Mouse (Mus musculus): Measurements from ENCODE around the gene Def8. TPM values are rescaled to one million over a fixed set of nuclear protein-coding genes. Genes with fewer than 3 reads are reported as not detected.
A peak's percentile ranks its signal among the peaks of the same experiment; 100 is the strongest.

Gene Def8
- polyA plus RNA-seq, 1 experiment from 2014 or later: 32.2 TPM

GRCm38 (mm10) chr8:123389026-123389425 lies 34.3 kb upstream of the Def8 start:
- no peaks in the 10 kb centered on the region for H3K9me3 ChIP-seq (replicated peaks; ENCODE audit: control insufficient read depth, low read length)
- peaks cover 38% of the 10 kb centered on the region for H3K36me3 ChIP-seq (ENCODE audit: control insufficient read depth, insufficient read depth, low read length)
- H3K4me2 ChIP-seq: no peak overlapping the region
- no peaks in the 10 kb centered on the region for H3K27me3 ChIP-seq (ENCODE audit: control insufficient read depth, insufficient read depth, low read length)
- H3K4me1 ChIP-seq (ENCODE audit: control insufficient read depth, insufficient read depth, low read length): no peaks in the 10 kb centered on the region
- no peak overlapping the region for H3K27ac ChIP-seq (ENCODE audit: low read depth, low read length)
- 91% methylated on average over 7 of the region's 7 CpGs for WGBS (ENCODE audit: insufficient replicate concordance)
- no peak overlapping the region for H3K9ac ChIP-seq (ENCODE audit: low read depth, low read length)
- no peak overlapping the region for H3K4me3 ChIP-seq (ENCODE audit: low read depth, low read length)
- ATAC-seq (replicated peaks; ENCODE audit: insufficient number of reproducible peaks, low FRiP score, low TSS enrichment): no peak

GRCm38 (mm10) chr8:123398308-123398707 lies 25.0 kb upstream of the Def8 start:
- no peaks in the 10 kb centered on the region for H3K9me3 ChIP-seq (replicated peaks; ENCODE audit: control insufficient read depth, low read length)
- 90% methylated on average over 13 of the region's 13 CpGs for WGBS (ENCODE audit: insufficient replicate concordance)
- H3K4me1 ChIP-seq (ENCODE audit: control insufficient read depth, insufficient read depth, low read length): no peaks in the 10 kb centered on the region
- no peak for ATAC-seq (replicated peaks; ENCODE audit: insufficient number of reproducible peaks, low FRiP score, low TSS enrichment)
- no peak overlapping the region for H3K4me3 ChIP-seq (ENCODE audit: low read depth, low read length)
- H3K4me2 ChIP-seq: no peak overlapping the region
- no peak overlapping the region for H3K27ac ChIP-seq (ENCODE audit: low read depth, low read length)
- H3K36me3 ChIP-seq (ENCODE audit: control insufficient read depth, insufficient read depth, low read length): peaks cover 53% of the 10 kb centered on the region
- no peak overlapping the region for H3K9ac ChIP-seq (ENCODE audit: low read depth, low read length)
- no peaks in the 10 kb centered on the region for H3K27me3 ChIP-seq (ENCODE audit: control insufficient read depth, insufficient read depth, low read length)

- Histone ChIP-seq H3K9me3 (replicated peaks; ENCODE audit: control insufficient read depth, low read length) (no peaks in the 10 kb centered on the region), H3K27me3 (ENCODE audit: control insufficient read depth, insufficient read depth, low read length) (no peaks in the 10 kb centered on the region)
These were observed 21.4 kb upstream of the Def8 start for GRCm38 (mm10) chr8:123401936-123402335.

GRCm38 (mm10) chr8:123402730-123403326 lies 20.5 kb upstream of the Def8 start:
- Histone ChIP-seq H3K27me3 (ENCODE audit: control insufficient read depth, insufficient read depth, low read length) (peaks cover 5% of the 10 kb centered on the region; the same call in 1 of the 2 replicates), H3K4me2 (no peak overlapping the region), H3K27ac (ENCODE audit: low read depth, low read length) (no peak overlapping the region), H3K36me3 (ENCODE audit: control insufficient read depth, insufficient read depth, low read length) (peaks cover 30% of the 10 kb centered on the region), H3K4me1 (ENCODE audit: control insufficient read depth, insufficient read depth, low read length) (no peaks in the 10 kb centered on the region; the same call in 1 of the 2 replicates), H3K9me3 (replicated peaks; ENCODE audit: control insufficient read depth, low read length) (no peaks in the 10 kb centered on the region), H3K9ac (ENCODE audit: low read depth, low read length) (no peak overlapping the region), H3K4me3 (ENCODE audit: low read depth, low read length) (no peak overlapping the region)
- 92% methylated on average over 9 of the region's 9 CpGs for WGBS (ENCODE audit: insufficient replicate concordance)
- ATAC-seq (replicated peaks; ENCODE audit: insufficient number of reproducible peaks, low FRiP score, low TSS enrichment): no peak

More at GRCm38 (mm10) chr8:123401936-123402335, 21.4 kb upstream of the Def8 start:
- H3K4me2 ChIP-seq: no peak overlapping the region
- ATAC-seq (replicated peaks; ENCODE audit: insufficient number of reproducible peaks, low FRiP score, low TSS enrichment): no peak
- no peak overlapping the region for H3K9ac ChIP-seq (ENCODE audit: low read depth, low read length)
- no peak overlapping the region for H3K27ac ChIP-seq (ENCODE audit: low read depth, low read length)
- WGBS (ENCODE audit: insufficient replicate concordance): 90% methylated on average over 9 of the region's 9 CpGs
- no peak overlapping the region for H3K4me3 ChIP-seq (ENCODE audit: low read depth, low read length)
- peaks cover 34% of the 10 kb centered on the region for H3K36me3 ChIP-seq (ENCODE audit: control insufficient read depth, insufficient read depth, low read length)
- no peaks in the 10 kb centered on the region for H3K4me1 ChIP-seq (ENCODE audit: control insufficient read depth, insufficient read depth, low read length)

GRCm38 (mm10) chr8:123404521-123404920 lies 18.8 kb upstream of the Def8 start:
- ATAC-seq (replicated peaks; ENCODE audit: insufficient number of reproducible peaks, low FRiP score, low TSS enrichment): no peak
- peaks cover 17% of the 10 kb centered on the region; the same call in 1 of the 2 replicates for H3K36me3 ChIP-seq (ENCODE audit: control insufficient read depth, insufficient read depth, low read length)
- no peak overlapping the region for H3K27ac ChIP-seq (ENCODE audit: low read depth, low read length)
- H3K9ac ChIP-seq (ENCODE audit: low read depth, low read length): 0 out of 2 replicates have a peak overlapping the region, but pooled peaks have one; percentile 23
- H3K4me3 ChIP-seq (ENCODE audit: low read depth, low read length): no peak overlapping the region
- no peaks in the 10 kb centered on the region for H3K9me3 ChIP-seq (replicated peaks; ENCODE audit: control insufficient read depth, low read length)
- WGBS (ENCODE audit: insufficient replicate concordance): 57% methylated on average over 8 of the region's 8 CpGs
- peaks cover 11% of the 10 kb centered on the region for H3K4me1 ChIP-seq (ENCODE audit: control insufficient read depth, insufficient read depth, low read length)
- H3K4me2 ChIP-seq: no peak overlapping the region
- peaks cover 7% of the 10 kb centered on the region; the same call in 1 of the 2 replicates for H3K27me3 ChIP-seq (ENCODE audit: control insufficient read depth, insufficient read depth, low read length)

GRCm38 (mm10) chr8:123406786-123407185 lies 16.5 kb upstream of the Def8 start, which contains the start of gene Mc1r:
Mc1r (plus strand) TSS chr8:123407107.
- peaks cover 33% of the 10 kb centered on the region for H3K4me1 ChIP-seq (ENCODE audit: control insufficient read depth, insufficient read depth, low read length)
- ATAC-seq (replicated peaks; ENCODE audit: insufficient number of reproducible peaks, low FRiP score, low TSS enrichment): no peak
- H3K27ac ChIP-seq (ENCODE audit: low read depth, low read length): no peak within 1 kb of the TSS
- H3K9ac ChIP-seq (ENCODE audit: low read depth, low read length): no peak within 1 kb of the TSS
- 0 out of 2 replicates have a peak within 1 kb of the TSS, but pooled peaks have one; percentile 24 for H3K4me2 ChIP-seq
- 17% methylated on average over 4 of the region's 4 CpGs for WGBS (ENCODE audit: insufficient replicate concordance)
- H3K36me3 ChIP-seq (ENCODE audit: control insufficient read depth, insufficient read depth, low read length): 0 out of 2 replicates have a peak, but pooled peaks cover 7% of the 10 kb centered on the region
- H3K27me3 ChIP-seq (ENCODE audit: control insufficient read depth, insufficient read depth, low read length): peaks cover 23% of the 10 kb centered on the region
- no peak within 1 kb of the TSS for H3K4me3 ChIP-seq (ENCODE audit: low read depth, low read length)
- no peaks in the 10 kb centered on the region for H3K9me3 ChIP-seq (replicated peaks; ENCODE audit: control insufficient read depth, low read length)

GRCm38 (mm10) chr8:123407612-123408011 lies 15.7 kb upstream of the Def8 start:
- no peak overlapping the region for H3K9ac ChIP-seq (ENCODE audit: low read depth, low read length)
- no peak overlapping the region for H3K27ac ChIP-seq (ENCODE audit: low read depth, low read length)

GRCm38 (mm10) chr8:123408586-123409544 lies 14.5 kb upstream of the Def8 start:
- 0 out of 2 replicates have a peak, but pooled peaks have one; percentile 19 for ATAC-seq (replicated peaks; ENCODE audit: insufficient number of reproducible peaks, low FRiP score, low TSS enrichment)
- no peak overlapping the region for H3K9ac ChIP-seq (ENCODE audit: low read depth, low read length)
- peak overlapping the region; percentile 17; the same call in 1 of the 2 replicates for H3K4me2 ChIP-seq
- H3K4me1 ChIP-seq (ENCODE audit: control insufficient read depth, insufficient read depth, low read length): peaks cover 34% of the 10 kb centered on the region
- H3K4me3 ChIP-seq (ENCODE audit: low read depth, low read length): no peak overlapping the region
- H3K9me3 ChIP-seq (replicated peaks; ENCODE audit: control insufficient read depth, low read length): no peaks in the 10 kb centered on the region
- H3K36me3 ChIP-seq (ENCODE audit: control insufficient read depth, insufficient read depth, low read length): no peaks in the 10 kb centered on the region
- WGBS (ENCODE audit: insufficient replicate concordance): 59% methylated on average over 9 of the region's 9 CpGs
- peaks cover 44% of the 10 kb centered on the region for H3K27me3 ChIP-seq (ENCODE audit: control insufficient read depth, insufficient read depth, low read length)
- no peak overlapping the region; the same call in 1 of the 2 replicates for H3K27ac ChIP-seq (ENCODE audit: low read depth, low read length)

More at GRCm38 (mm10) chr8:123407612-123408011, 15.7 kb upstream of the Def8 start:
- 0 out of 2 replicates have a peak, but pooled peaks cover under 1% of the 10 kb centered on the region for H3K36me3 ChIP-seq (ENCODE audit: control insufficient read depth, insufficient read depth, low read length)
- H3K27me3 ChIP-seq (ENCODE audit: control insufficient read depth, insufficient read depth, low read length): peaks cover 32% of the 10 kb centered on the region
- WGBS (ENCODE audit: insufficient replicate concordance): 84% methylated on average over 13 of the region's 13 CpGs
- no peaks in the 10 kb centered on the region for H3K9me3 ChIP-seq (replicated peaks; ENCODE audit: control insufficient read depth, low read length)
- no peak overlapping the region for H3K4me3 ChIP-seq (ENCODE audit: low read depth, low read length)
- peaks cover 34% of the 10 kb centered on the region for H3K4me1 ChIP-seq (ENCODE audit: control insufficient read depth, insufficient read depth, low read length)
- H3K4me2 ChIP-seq: no peak overlapping the region
- no peak for ATAC-seq (replicated peaks; ENCODE audit: insufficient number of reproducible peaks, low FRiP score, low TSS enrichment)

Measured in heart, embryonic 11.5 days (tissue).